Mouse (Mus musculus) embryonic fibroblast, embryonic 13.5 days (primary cell): ENCODE results near the gene Pdgfb. TPM values are rescaled to one million over a fixed set of nuclear protein-coding genes. Genes with fewer than 3 reads are reported as not detected.

Experiments used
- H3K27ac ChIP-seq: 2 replicates; pipeline ENCODE4 v1.5.1; 2012; ENCODE audit warnings: low read length, control low read depth, inconsistent platforms; ENCODE audit not compliant: insufficient read depth
- H3K4me1 ChIP-seq: 2 replicates; pipeline ENCODE4 v1.6.1; 2011; ENCODE audit warnings: low read length; ENCODE audit not compliant: control insufficient read depth, insufficient read depth
- H3K4me3 ChIP-seq: 2 replicates; pipeline ENCODE4 v1.5.1; 2011; ENCODE audit warnings: mild to moderate bottlenecking, control low read depth, low read length; ENCODE audit not compliant: insufficient read depth
- CTCF ChIP-seq: IDR thresholded peaks from 2 replicates; pipeline ENCODE4 v1.5.1; 2011; ENCODE audit warnings: mild to moderate bottlenecking, control low read depth, low read length, moderate library complexity, borderline replicate concordance; ENCODE audit not compliant: insufficient read depth
- POLR2A ChIP-seq: IDR thresholded peaks from 2 replicates; pipeline ENCODE4 v1.6.1; 2011; ENCODE audit warnings: low read depth, mild to moderate bottlenecking, control low read depth, low read length, moderate library complexity
- polyA plus RNA-seq: library from polyadenylated mRNA; stranded (reverse); fragments of >200 nt; gene quantifications from 2 replicates; pipeline ENCODE4 v1.2.4, GENCODE M21; 2011; ENCODE audit warnings: low read depth; ENCODE audit not compliant: missing spikeins, insufficient read length

Gene Pdgfb
- polyA plus RNA-seq, 1 experiment: 1.0 TPM

- H3K4me1 ChIP-seq: peaks cover 17% of the 10 kb centered on the region
- H3K4me3 ChIP-seq: no peak overlapping the region
- TF ChIP-seq CTCF (peak; percentile 56; the same call in 1 of the 2 replicates), POLR2A (no peak)
- H3K27ac ChIP-seq: no peak overlapping the region
These were observed 64.3 kb downstream of the Pdgfb start for GRCm38 (mm10) chr15:79950250-79951025.

- peaks cover 17% of the 10 kb centered on the region for H3K4me1 ChIP-seq
- no peak overlapping the region for H3K4me3 ChIP-seq
- TF ChIP-seq CTCF (no peak), POLR2A (no peak)
- H3K27ac ChIP-seq: no peak overlapping the region
These were observed 67.1 kb downstream of the Pdgfb start for GRCm38 (mm10) chr15:79947681-79948080.

- TF ChIP-seq POLR2A (no peak), CTCF (no peak)
- no peak overlapping the region for H3K27ac ChIP-seq
- peaks cover 17% of the 10 kb centered on the region for H3K4me1 ChIP-seq
- no peak overlapping the region for H3K4me3 ChIP-seq
These were observed 68.0 kb downstream of the Pdgfb start for GRCm38 (mm10) chr15:79946790-79947189.

GRCm38 (mm10) chr15:79946022-79946421 is 68.8 kb downstream of the Pdgfb start:
- peak; percentile 98 for TF ChIP-seq CTCF
- no peak for TF ChIP-seq POLR2A
- Histone ChIP-seq H3K4me3 (no peak overlapping the region), H3K4me1 (peaks cover 14% of the 10 kb centered on the region), H3K27ac (no peak overlapping the region)

Other genes with a start within 250 kb of the Pdgfb start
- 20.9 and 25.2 TPM in 2 replicates for gene Dnal4, start 237.1 kb downstream of the Pdgfb start, polyA plus RNA-seq
- 7.5 and 9.7 TPM in 2 replicates for gene Nptxr, start 210.2 kb downstream of the Pdgfb start, polyA plus RNA-seq
- 1.0 TPM in 1 of 2 replicates, not detected in the other for gene Npcd, start 180.7 kb downstream of the Pdgfb start, polyA plus RNA-seq
- 63.7 and 89.0 TPM in 2 replicates for gene Cbx6, start 180.3 kb downstream of the Pdgfb start, polyA plus RNA-seq
- 19.7 and 35.3 TPM in 2 replicates for gene Apobec3, start 123.3 kb downstream of the Pdgfb start, polyA plus RNA-seq
- 0.90 and 1.4 TPM in 2 replicates for gene Cbx7, start 43.9 kb downstream of the Pdgfb start, polyA plus RNA-seq
- 0.95 and 1.1 TPM in 2 replicates for gene Syngr1, start 76.4 kb upstream of the Pdgfb start, polyA plus RNA-seq
- gene Rpl3, start 76.9 kb upstream of the Pdgfb start, polyA plus RNA-seq: 1,636 and 1,653 TPM in 2 replicates
- 11.0 and 12.2 TPM in 2 replicates for gene Tab1, start 118.2 kb upstream of the Pdgfb start, polyA plus RNA-seq
- gene Mgat3, start 158.7 kb upstream of the Pdgfb start, polyA plus RNA-seq: 12.4 and 12.6 TPM in 2 replicates
- gene Mief1, start 219.0 kb upstream of the Pdgfb start, polyA plus RNA-seq: 22.7 and 22.8 TPM in 2 replicates
- not detected in 2 replicates for gene AC140267.1, start 220.9 kb upstream of the Pdgfb start, polyA plus RNA-seq
- 364 and 499 TPM in 2 replicates for gene Atf4, start 240.2 kb upstream of the Pdgfb start, polyA plus RNA-seq
- 20.1 and 25.9 TPM in 2 replicates for gene Rps19bp1, start 249.3 kb upstream of the Pdgfb start, polyA plus RNA-seq